Mouse (Mus musculus) stomach, postnatal 0 days (tissue): Measurements from ENCODE around the gene Use1.

ENCODE experiments used
- CTCF ChIP-seq: IDR thresholded peaks from 2 replicates; pipeline ENCODE4 v1.5.1; 2016; ENCODE audit warnings: antibody characterized with exemption, low read depth, mild to moderate bottlenecking, moderate library complexity
- EP300 ChIP-seq: optimal IDR thresholded peaks from 2 replicates; pipeline ENCODE3; 2016; ENCODE audit warnings: antibody characterized with exemption

GRCm38 (mm10) chr8:71346581-71346980 lies 20.1 kb upstream of the Use1 start:
- no peak for TF ChIP-seq CTCF
- TF ChIP-seq EP300: no peak
